Comparison of ENCODE assay signal across 8 mouse cellular contexts in genomic region chr9:66796739-66797138, GRCm38 (mm10). TPM values are rescaled to one million over a fixed set of nuclear protein-coding genes. Genes with fewer than 3 reads are reported as not detected.
DNase-seq lines count a peak whose midpoint lies in the region; ATAC-seq and TF ChIP-seq lines count a peak whose summit lies in the region.

Gm10647 (plus strand) TSS chr9:66797039.

- peak within 1 kb of the TSS; percentile 47; the same call in 1 of the 2 replicates for H3K27ac ChIP-seq in kidney, postnatal 0 days
- peak within 1 kb of the TSS; percentile 89 for H3K27ac ChIP-seq in embryonic facial prominence, embryonic 13.5 days
- H3K27ac ChIP-seq in hindbrain, embryonic 16.5 days (ENCODE audit: low read depth, low read length), result peak within 1 kb of the TSS; percentile 87
- H3K27ac ChIP-seq in midbrain, embryonic 15.5 days, result peak within 1 kb of the TSS; percentile 89

- no peaks in the 10 kb centered on the region for H3K4me1 ChIP-seq in kidney, postnatal 0 days (replicated peaks; ENCODE audit: insufficient read depth, low read length)
- H3K4me1 ChIP-seq in embryonic facial prominence, embryonic 13.5 days, result peaks cover 13% of the 10 kb centered on the region
- peaks cover 7% of the 10 kb centered on the region for H3K4me1 ChIP-seq in hindbrain, embryonic 16.5 days (ENCODE audit: control insufficient read depth, insufficient read depth, low read depth, low read length)
- H3K4me1 ChIP-seq in midbrain, embryonic 15.5 days, result peaks cover 24% of the 10 kb centered on the region

- 75% methylated on average over 5 of the region's 5 CpGs for WGBS in kidney, postnatal 0 days
- 58% methylated on average over 5 of the region's 5 CpGs for WGBS in embryonic facial prominence, embryonic 13.5 days
- 78% methylated on average over 5 of the region's 5 CpGs for WGBS in hindbrain, embryonic 16.5 days
- 82% methylated on average over 5 of the region's 5 CpGs for WGBS in midbrain, embryonic 15.5 days

- H3K9me3 ChIP-seq in kidney, postnatal 0 days (replicated peaks; ENCODE audit: low read length), result no peaks in the 10 kb centered on the region
- no peaks in the 10 kb centered on the region for H3K9me3 ChIP-seq in embryonic facial prominence, embryonic 13.5 days
- H3K9me3 ChIP-seq in hindbrain, embryonic 16.5 days (ENCODE audit: control insufficient read depth, low read length), result no peaks in the 10 kb centered on the region
- no peaks in the 10 kb centered on the region for H3K9me3 ChIP-seq in midbrain, embryonic 15.5 days

- no peak for ATAC-seq in kidney, postnatal 0 days (replicated peaks; ENCODE audit: low FRiP score, low read depth)
- ATAC-seq in embryonic facial prominence, embryonic 13.5 days (ENCODE audit: insufficient number of reproducible peaks, insufficient read depth, low FRiP score, low TSS enrichment, low read depth), result no peak
- no peak for ATAC-seq in hindbrain, embryonic 16.5 days
- ATAC-seq in midbrain, embryonic 15.5 days (replicated peaks), result no peak

- H3K9ac ChIP-seq in kidney, postnatal 0 days (ENCODE audit: low read depth, low read length), result no peak within 1 kb of the TSS
- peak within 1 kb of the TSS; percentile 83 for H3K9ac ChIP-seq in embryonic facial prominence, embryonic 13.5 days
- peak within 1 kb of the TSS; percentile 93 for H3K9ac ChIP-seq in hindbrain, embryonic 16.5 days (ENCODE audit: low read depth, low read length)
- peak within 1 kb of the TSS; percentile 95 for H3K9ac ChIP-seq in midbrain, embryonic 15.5 days

- no peaks in the 10 kb centered on the region for H3K27me3 ChIP-seq in kidney, postnatal 0 days (ENCODE audit: insufficient read depth, low read length)
- peaks cover 3% of the 10 kb centered on the region; the same call in 1 of the 2 replicates for H3K27me3 ChIP-seq in embryonic facial prominence, embryonic 13.5 days
- H3K27me3 ChIP-seq in hindbrain, embryonic 16.5 days (replicated peaks; ENCODE audit: control insufficient read depth, insufficient read depth, low read length), result no peaks in the 10 kb centered on the region
- 0 out of 2 replicates have a peak, but pooled peaks cover 3% of the 10 kb centered on the region for H3K27me3 ChIP-seq in midbrain, embryonic 15.5 days (replicated peaks)

- no peak for DNase-seq in kidney, postnatal 0 days (ENCODE audit: low spot score)
- no peak for DNase-seq in kidney, postnatal 25 days
- no peak for DNase-seq in right cerebral cortex, adult 2 months (ENCODE audit: low spot score in 2 of 2)
- no peak for DNase-seq in gastrocnemius, adult 18-20 months (ENCODE audit: low spot score)
- DNase-seq in cerebellum, adult 8-10 months, result no peak

- H3K4me2 ChIP-seq in kidney, postnatal 0 days (ENCODE audit: low read length), result peak within 1 kb of the TSS; percentile 80
- H3K4me2 ChIP-seq in embryonic facial prominence, embryonic 13.5 days, result peak within 1 kb of the TSS; percentile 84
- H3K4me2 ChIP-seq in hindbrain, embryonic 16.5 days (ENCODE audit: low read length), result peak within 1 kb of the TSS; percentile 82
- peak within 1 kb of the TSS; percentile 83 for H3K4me2 ChIP-seq in midbrain, embryonic 15.5 days

- TF ChIP-seq CTCF in kidney, postnatal 0 days (IDR thresholded peaks at IDR 0.05; ENCODE audit: low read depth), result no peak

- peak within 1 kb of the TSS; percentile 59 for H3K4me3 ChIP-seq in kidney, postnatal 0 days (replicated peaks; ENCODE audit: low read depth, low read length)
- H3K4me3 ChIP-seq in embryonic facial prominence, embryonic 13.5 days, result peak within 1 kb of the TSS; percentile 74
- peak within 1 kb of the TSS; percentile 71 for H3K4me3 ChIP-seq in hindbrain, embryonic 16.5 days (ENCODE audit: low read length)
- H3K4me3 ChIP-seq in midbrain, embryonic 15.5 days, result peak within 1 kb of the TSS; percentile 83

- no peaks in the 10 kb centered on the region for H3K36me3 ChIP-seq in kidney, postnatal 0 days (ENCODE audit: insufficient read depth, low read length)
- no peaks in the 10 kb centered on the region for H3K36me3 ChIP-seq in embryonic facial prominence, embryonic 13.5 days
- H3K36me3 ChIP-seq in hindbrain, embryonic 16.5 days (ENCODE audit: control insufficient read depth, insufficient read depth, low read length), result no peaks in the 10 kb centered on the region
- no peaks in the 10 kb centered on the region for H3K36me3 ChIP-seq in midbrain, embryonic 15.5 days (replicated peaks)

RNA-seq across cellular contexts. Expression of gene Gm10647, which starts in this region (rescaled TPM):
- polyA plus RNA-seq in kidney, postnatal 0 days (2015; fragmentation: Nextera tagmentation; extraction: Ambion mirVana), result 0.29 and 0.40 TPM in 2 replicates
- 0.96 and 1.3 TPM in 2 replicates for polyA plus RNA-seq in embryonic facial prominence, embryonic 13.5 days (2015; fragmentation: Nextera tagmentation; extraction: Ambion mirVana)
- polyA plus RNA-seq in hindbrain, embryonic 16.5 days (2015; fragmentation: Nextera tagmentation; extraction: Ambion mirVana), result 0.48 and 0.64 TPM in 2 replicates
- polyA plus RNA-seq in midbrain, embryonic 15.5 days (2015; fragmentation: Nextera tagmentation; extraction: Ambion mirVana), result 0.54 and 0.58 TPM in 2 replicates
- total RNA-seq in gastrocnemius, adult 18-20 months (2021), result not detected
